Mouse (Mus musculus) lung, adult 2 months (tissue): ENCODE results near the gene Gfod2.

Experiments used
- CTCF ChIP-seq: fragments of 200-500 bp; IDR thresholded peaks from 2 replicates; pipeline ENCODE4 v1.5.1; 2011; ENCODE audit warnings: mild to moderate bottlenecking, low read length, control low read depth; ENCODE audit not compliant: insufficient read depth
- POLR2A ChIP-seq: fragments of 200-500 bp; IDR thresholded peaks from 2 replicates; pipeline ENCODE4 v1.6.1; 2011; ENCODE audit warnings: low read depth, mild to moderate bottlenecking, control low read depth, low read length, borderline replicate concordance; ENCODE audit errors: extremely low read depth

DNA sequence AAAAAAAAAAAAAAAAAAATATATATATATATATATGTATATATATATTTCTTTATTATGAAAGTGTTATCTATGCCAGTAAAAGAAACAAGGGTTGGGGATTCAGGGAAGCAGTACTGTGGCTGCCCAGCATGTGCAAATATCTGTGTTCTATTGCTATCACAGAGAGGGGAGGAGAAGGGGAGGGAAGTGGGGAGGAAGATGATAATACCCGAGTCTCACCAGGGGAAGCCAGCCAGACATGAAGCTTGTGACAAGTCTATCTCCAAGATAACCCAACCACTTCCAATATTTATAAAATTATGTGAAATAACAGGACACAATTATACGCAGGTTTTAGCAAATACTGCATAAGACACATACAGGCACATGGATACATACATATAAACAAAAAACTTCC, 19.4 kb upstream of the Gfod2 start:
- no peak for TF ChIP-seq CTCF
- no peak for TF ChIP-seq POLR2A
